Mouse (Mus musculus) midbrain, postnatal 0 days (tissue): ENCODE data around the gene Gas7. TPM values are rescaled to one million over a fixed set of nuclear protein-coding genes. Genes with fewer than 3 reads are reported as not detected.

Experiments used
- ATAC-seq: fragments of 200-750 bp; cut with Nextera tagmentation; 2 replicates; pipeline ENCODE4 v1.8.0; 2017; ENCODE audit warnings: moderate number of reproducible peaks, mild to moderate bottlenecking, moderate TSS enrichment, moderate library complexity; ENCODE audit not compliant: low FRiP score
- DNase-seq: peaks from one replicate; pipeline ENCODE4 v3.0.0-alpha.2; 2015; ENCODE audit warnings: low spot score
- H3K27ac ChIP-seq: fragments of 300-500 bp; sonication (generic); 2 replicates; pipeline ENCODE4 v1.5.1; 2014; ENCODE audit warnings: low read depth, mild to moderate bottlenecking, low read length, mixed read lengths
- H3K27me3 ChIP-seq: fragments of 300-500 bp; sonication (generic); 2 replicates; pipeline ENCODE4 v1.6.1; 2014; ENCODE audit warnings: low read length, control low read depth, mixed read lengths; ENCODE audit not compliant: insufficient read depth
- H3K36me3 ChIP-seq: fragments of 300-500 bp; sonication (generic); 2 replicates; pipeline ENCODE4 v1.6.1; 2014; ENCODE audit warnings: low read length, control low read depth, mixed read lengths; ENCODE audit not compliant: insufficient read depth
- H3K4me1 ChIP-seq: fragments of 300-500 bp; sonication (generic); 2 replicates; pipeline ENCODE4 v1.6.1; 2014; ENCODE audit warnings: mild to moderate bottlenecking, control low read depth, antibody characterized with exemption, low read length, mixed read lengths; ENCODE audit not compliant: insufficient read depth
- H3K4me2 ChIP-seq: fragments of 300-500 bp; sonication (generic); 2 replicates; pipeline ENCODE4 v1.6.1; 2014; ENCODE audit warnings: low read depth, mild to moderate bottlenecking, low read length, mixed read lengths; ENCODE audit not compliant: poor library complexity, severe bottlenecking
- H3K4me3 ChIP-seq: fragments of 300-500 bp; sonication (generic); 2 replicates; pipeline ENCODE4 v1.5.1; 2014; ENCODE audit warnings: low read depth, mild to moderate bottlenecking, low read length, moderate library complexity
- H3K9ac ChIP-seq: fragments of 300-500 bp; sonication (generic); replicated peaks from 2 replicates; pipeline ENCODE4 v1.6.1; 2014; ENCODE audit warnings: mild to moderate bottlenecking, low read length, moderate library complexity, mixed read lengths; ENCODE audit not compliant: poor library complexity, severe bottlenecking
- H3K9me3 ChIP-seq: fragments of 300-500 bp; sonication (generic); 2 replicates; pipeline ENCODE4 v1.6.1; 2016; ENCODE audit warnings: low read length, control low read depth
- CTCF ChIP-seq: IDR thresholded peaks from 2 replicates; pipeline ENCODE4 v1.5.1; 2016; ENCODE audit warnings: antibody characterized with exemption, mild to moderate bottlenecking
- WGBS: fragments of 180-500 bp; shearing (Covaris S2); extraction: QIAGEN DNeasy Blood & Tissue Kit; methylation state at CpG from one replicate; pipeline ENCODE4 v1.1.7; 2014; 5-methylcytosine and 5-hydroxymethylcytosine counted together
- polyA plus RNA-seq: library from polyadenylated mRNA; unstranded; fragments of >200 nt; fragmentation: Nextera tagmentation; extraction: Ambion mirVana; gene quantifications from 2 replicates; pipeline ENCODE4 v1.2.1, GENCODE M21; 2015
- total RNA-seq: library from RNA; depleted of rRNA; stranded (reverse); fragments of >200 nt; gene quantifications from 2 replicates; pipeline ENCODE4 v1.2.3, GENCODE M21; 2014

Gene Gas7
- total and polyA plus RNA-seq, 2 experiments from 2014 or later, result 82.1 to 118 TPM

- 18% methylated on average over 9 of the region's 9 CpGs for WGBS
- Histone ChIP-seq H3K36me3 (no peaks in the 10 kb centered on the region), H3K4me2 (no peak overlapping the region), H3K27ac (no peak overlapping the region), H3K4me1 (peaks cover 13% of the 10 kb centered on the region; the same call in 1 of the 2 replicates), H3K9ac (no peak overlapping the region), H3K4me3 (no peak overlapping the region), H3K9me3 (no peaks in the 10 kb centered on the region), H3K27me3 (no peaks in the 10 kb centered on the region)
- DNase-seq (no peak), ATAC-seq (no peak)
- TF ChIP-seq CTCF, result no peak
These were observed 103.7 kb downstream of the Gas7 start for GRCm38 (mm10) chr11:67558772-67559448.

GRCm38 (mm10) chr11:67559522-67559921, 104.3 kb downstream of the Gas7 start:
- no peaks in the 10 kb centered on the region for H3K27me3 ChIP-seq
- peaks cover 13% of the 10 kb centered on the region; the same call in 1 of the 2 replicates for H3K4me1 ChIP-seq
- no peaks in the 10 kb centered on the region for H3K36me3 ChIP-seq
- H3K9me3 ChIP-seq, result no peaks in the 10 kb centered on the region
- no peak for TF ChIP-seq CTCF
- no peak overlapping the region for H3K4me3 ChIP-seq
- no peak overlapping the region for H3K9ac ChIP-seq
- DNase-seq (no peak), ATAC-seq (no peak)
- H3K4me2 ChIP-seq, result no peak overlapping the region
- H3K27ac ChIP-seq, result no peak overlapping the region
- WGBS, result 79% methylated on average over 5 of the region's 5 CpGs

- Histone ChIP-seq H3K27ac (no peak overlapping the region), H3K4me3 (no peak overlapping the region), H3K9ac (no peak overlapping the region), H3K9me3 (no peaks in the 10 kb centered on the region), H3K27me3 (no peaks in the 10 kb centered on the region), H3K4me2 (no peak overlapping the region), H3K4me1 (peaks cover 13% of the 10 kb centered on the region; the same call in 1 of the 2 replicates), H3K36me3 (no peaks in the 10 kb centered on the region)
- DNase-seq, result no peak
- TF ChIP-seq CTCF, result no peak
- no peak for ATAC-seq
- WGBS, result 61% methylated on average over 4 of the region's 4 CpGs
These were observed 106.4 kb downstream of the Gas7 start for GRCm38 (mm10) chr11:67561631-67562030.

- Histone ChIP-seq H3K9ac (no peak overlapping the region), H3K36me3 (no peaks in the 10 kb centered on the region), H3K27me3 (no peaks in the 10 kb centered on the region), H3K9me3 (no peaks in the 10 kb centered on the region), H3K27ac (no peak overlapping the region), H3K4me1 (peaks cover 13% of the 10 kb centered on the region; the same call in 1 of the 2 replicates), H3K4me2 (no peak overlapping the region), H3K4me3 (no peak overlapping the region)
- ATAC-seq, result no peak
- TF ChIP-seq CTCF, result no peak
- no peak for DNase-seq
- 60% methylated on average over 5 of the region's 5 CpGs for WGBS
These were observed 107.9 kb downstream of the Gas7 start for GRCm38 (mm10) chr11:67563141-67563540.

- Histone ChIP-seq H3K9ac (no peak overlapping the region), H3K9me3 (no peaks in the 10 kb centered on the region), H3K36me3 (no peaks in the 10 kb centered on the region), H3K27ac (no peak overlapping the region), H3K27me3 (no peaks in the 10 kb centered on the region), H3K4me1 (peaks cover 8% of the 10 kb centered on the region; the same call in 1 of the 2 replicates), H3K4me2 (no peak overlapping the region), H3K4me3 (no peak overlapping the region)
- DNase-seq (no peak), ATAC-seq (no peak)
- no peak for TF ChIP-seq CTCF
- WGBS, result 78% methylated on average over 8 of the region's 8 CpGs
These were observed 108.9 kb downstream of the Gas7 start for GRCm38 (mm10) chr11:67564003-67564637.

- ATAC-seq (no peak), DNase-seq (no peak)
- Histone ChIP-seq H3K4me2 (no peak overlapping the region), H3K27me3 (no peaks in the 10 kb centered on the region), H3K4me3 (no peak overlapping the region), H3K9ac (no peak overlapping the region), H3K27ac (no peak overlapping the region), H3K9me3 (no peaks in the 10 kb centered on the region), H3K4me1 (peaks cover 3% of the 10 kb centered on the region; the same call in 1 of the 2 replicates), H3K36me3 (no peaks in the 10 kb centered on the region)
- TF ChIP-seq CTCF, result no peak
- WGBS, result 53% methylated on average over 4 of the region's 4 CpGs
These were observed 110.3 kb downstream of the Gas7 start for GRCm38 (mm10) chr11:67565512-67565911.
